In the genomic region with DNA sequence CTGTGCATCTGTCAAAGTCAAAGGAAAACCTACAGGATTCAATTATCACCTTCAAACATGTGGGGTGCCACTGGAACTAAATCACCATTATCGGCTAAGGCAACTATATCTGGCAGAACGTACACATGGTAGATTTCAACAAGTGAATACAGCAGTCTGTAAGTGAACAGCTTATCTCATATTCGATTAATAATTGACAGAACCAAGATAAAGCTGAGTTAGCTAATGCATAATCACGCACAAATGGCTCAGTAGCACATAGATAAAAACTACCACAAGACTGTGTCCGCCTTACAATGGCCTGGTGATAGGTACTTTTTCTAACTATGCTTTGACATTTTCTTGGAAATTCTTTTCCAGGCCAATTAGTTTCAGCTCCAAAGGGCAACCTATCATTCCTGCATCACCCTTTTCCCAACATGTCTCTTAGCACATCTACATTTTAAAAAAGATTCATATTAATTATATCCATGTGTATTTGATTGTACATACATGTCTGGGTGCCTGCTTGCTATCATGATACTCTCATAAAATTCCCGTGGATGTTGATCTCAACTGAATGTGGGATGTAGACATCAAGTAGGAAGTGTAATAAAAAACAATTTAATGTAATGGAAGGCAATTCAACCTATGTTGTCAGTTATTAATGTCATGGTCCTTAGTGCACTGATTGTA, we compare ENCODE assay signal across 25 mouse cellular contexts.
DNase-seq lines count a peak whose midpoint lies in the region; ATAC-seq and TF ChIP-seq lines count a peak whose summit lies in the region.
"Had no signal": no experiment of that assay in that cellular context is flagged by ENCODE, and none has a peak within 500 bp of the region (broad histone marks: within the 10 kb centered on the region; RNA-seq: fewer than 3 reads in every experiment).

No protein-coding gene starts in this region.

- no peak for TF ChIP-seq POLR2A in liver, adult 2 months (IDR thresholded peaks at IDR 0.05; ENCODE audit: extremely low read depth, insufficient read depth, low read length)

- no peaks in the 10 kb centered on the region for H3K79me2 ChIP-seq in liver, adult 2 months (ENCODE audit: control insufficient read depth, insufficient read depth, low read length)

- no peaks in the 10 kb centered on the region for H3K27me3 ChIP-seq in liver, adult 2 months (ENCODE audit: control insufficient read depth, insufficient read depth, low read length)
- no peaks in the 10 kb centered on the region for H3K27me3 ChIP-seq in liver, embryonic 12.5 days (replicated peaks)
- no peaks in the 10 kb centered on the region for H3K27me3 ChIP-seq in intestine, embryonic 14.5 days (replicated peaks; ENCODE audit: control insufficient read depth, insufficient read depth, low read length)
- no peaks in the 10 kb centered on the region for H3K27me3 ChIP-seq in intestine, embryonic 16.5 days (replicated peaks; ENCODE audit: control insufficient read depth, insufficient read depth, low read length)
- H3K27me3 ChIP-seq in stomach, embryonic 15.5 days (replicated peaks): no peaks in the 10 kb centered on the region
- no peaks in the 10 kb centered on the region for H3K27me3 ChIP-seq in forebrain, embryonic 15.5 days
- H3K27me3 ChIP-seq: CH12.LX; embryonic facial prominence, embryonic 12.5 days; embryonic facial prominence, embryonic 15.5 days; hindbrain, embryonic 13.5 days; Patski had no signal

- no peak overlapping the region for H3K27ac ChIP-seq in liver, adult 2 months (replicated peaks; ENCODE audit: insufficient read depth, low read depth, low read length)
- H3K27ac ChIP-seq in liver, embryonic 12.5 days: no peak overlapping the region
- no peak overlapping the region for H3K27ac ChIP-seq in intestine, embryonic 14.5 days (ENCODE audit: low read depth)
- H3K27ac ChIP-seq in intestine, embryonic 16.5 days (ENCODE audit: low read length): no peak overlapping the region
- H3K27ac ChIP-seq in stomach, embryonic 15.5 days: no peak overlapping the region
- H3K27ac ChIP-seq in forebrain, embryonic 15.5 days (replicated peaks): no peak overlapping the region
- H3K27ac ChIP-seq: embryonic facial prominence, embryonic 12.5 days; embryonic facial prominence, embryonic 15.5 days; heart, adult 2 months; hindbrain, embryonic 13.5 days; hindbrain, postnatal 0 days had no signal

- DNase-seq in liver, adult 2 months (ENCODE audit: extremely low read depth, low read depth, low spot score): peak; percentile 68
- no peak for DNase-seq in intestine, embryonic 14.5 days (ENCODE audit: low spot score)
- no peak for DNase-seq in kidney, postnatal 36 days
- DNase-seq in thymus, postnatal 10 days (ENCODE audit: low spot score in 2 of 2): no peak
- DNase-seq: adrenal gland, postnatal 10 days; adrenal gland, postnatal 36 days; B cell, adult 2 months; cerebellum, adult 2 months; cerebellum, adult 9-11 months; cerebellum, postnatal 25 days; gastrocnemius, postnatal 25 days; heart, adult 2 months had no signal

- H3K9me3 ChIP-seq in liver, embryonic 12.5 days (replicated peaks): no peaks in the 10 kb centered on the region
- no peaks in the 10 kb centered on the region for H3K9me3 ChIP-seq in intestine, embryonic 14.5 days (ENCODE audit: control insufficient read depth, low read length)
- no peaks in the 10 kb centered on the region for H3K9me3 ChIP-seq in intestine, embryonic 16.5 days (ENCODE audit: control insufficient read depth, low read length)
- no peaks in the 10 kb centered on the region for H3K9me3 ChIP-seq in stomach, embryonic 15.5 days
- no peaks in the 10 kb centered on the region for H3K9me3 ChIP-seq in forebrain, embryonic 15.5 days
- H3K9me3 ChIP-seq: embryonic facial prominence, embryonic 12.5 days; embryonic facial prominence, embryonic 15.5 days; G1E; hindbrain, embryonic 13.5 days had no signal

- no peak overlapping the region for H3K4me2 ChIP-seq in liver, embryonic 12.5 days
- no peak overlapping the region for H3K4me2 ChIP-seq in intestine, embryonic 14.5 days (ENCODE audit: low read length)
- no peak overlapping the region for H3K4me2 ChIP-seq in intestine, embryonic 16.5 days (ENCODE audit: low read depth, low read length)
- no peak overlapping the region for H3K4me2 ChIP-seq in stomach, embryonic 15.5 days
- H3K4me2 ChIP-seq in forebrain, embryonic 15.5 days (replicated peaks): no peak overlapping the region
- H3K4me2 ChIP-seq: embryonic facial prominence, embryonic 12.5 days; embryonic facial prominence, embryonic 15.5 days; heart, embryonic 11.5 days; hindbrain, embryonic 13.5 days had no signal

- no peak for ATAC-seq in liver, embryonic 12.5 days
- ATAC-seq in intestine, embryonic 14.5 days (replicated peaks; ENCODE audit: low FRiP score, low TSS enrichment, low read depth): peak; percentile 89; the same call in 1 of the 2 replicates
- ATAC-seq in intestine, embryonic 16.5 days: peak; percentile 99
- peak; percentile 93 for ATAC-seq in stomach, embryonic 15.5 days (ENCODE audit: insufficient read depth, low FRiP score, low read depth)
- ATAC-seq in forebrain, embryonic 15.5 days (replicated peaks): no peak
- ATAC-seq: forebrain, embryonic 14.5 days; hindbrain, postnatal 0 days; Patski had no signal

- H3K4me3 ChIP-seq in liver, adult 2 months (ENCODE audit: insufficient read depth, low read depth, low read length): no peak overlapping the region
- no peak overlapping the region for H3K4me3 ChIP-seq in liver, embryonic 12.5 days
- no peak overlapping the region for H3K4me3 ChIP-seq in intestine, embryonic 14.5 days (ENCODE audit: low read depth, low read length)
- H3K4me3 ChIP-seq in intestine, embryonic 16.5 days (ENCODE audit: low read length): no peak overlapping the region
- H3K4me3 ChIP-seq in stomach, embryonic 15.5 days (replicated peaks): no peak overlapping the region
- H3K4me3 ChIP-seq in forebrain, embryonic 15.5 days: no peak overlapping the region
- H3K4me3 ChIP-seq: embryonic facial prominence, embryonic 12.5 days; embryonic facial prominence, embryonic 15.5 days; heart, adult 2 months; hindbrain, embryonic 13.5 days had no signal

- no peak for TF ChIP-seq CTCF in liver, adult 2 months (IDR thresholded peaks at IDR 0.05; ENCODE audit: low read depth, low read length)

- H3K4me1 ChIP-seq in liver, adult 2 months (ENCODE audit: control insufficient read depth, insufficient read depth, low read length): peaks cover 7% of the 10 kb centered on the region; the same call in 1 of the 2 replicates
- no peaks in the 10 kb centered on the region for H3K4me1 ChIP-seq in liver, embryonic 12.5 days
- no peaks in the 10 kb centered on the region for H3K4me1 ChIP-seq in intestine, embryonic 14.5 days (replicated peaks; ENCODE audit: control insufficient read depth, insufficient read depth, low read length)
- no peaks in the 10 kb centered on the region; the same call in 1 of the 2 replicates for H3K4me1 ChIP-seq in intestine, embryonic 16.5 days (ENCODE audit: control insufficient read depth, insufficient read depth, low read length)
- no peaks in the 10 kb centered on the region for H3K4me1 ChIP-seq in stomach, embryonic 15.5 days
- no peaks in the 10 kb centered on the region for H3K4me1 ChIP-seq in forebrain, embryonic 15.5 days
- H3K4me1 ChIP-seq: embryonic facial prominence, embryonic 12.5 days; embryonic facial prominence, embryonic 15.5 days; hindbrain, embryonic 13.5 days had no signal

- no peaks in the 10 kb centered on the region for H3K36me3 ChIP-seq in liver, adult 2 months (ENCODE audit: control insufficient read depth, insufficient read depth, low read length)
- H3K36me3 ChIP-seq in liver, embryonic 12.5 days: no peaks in the 10 kb centered on the region
- no peaks in the 10 kb centered on the region for H3K36me3 ChIP-seq in intestine, embryonic 14.5 days (ENCODE audit: control insufficient read depth, insufficient read depth, low read length)
- no peaks in the 10 kb centered on the region for H3K36me3 ChIP-seq in intestine, embryonic 16.5 days (ENCODE audit: control insufficient read depth, insufficient read depth, low read length)
- H3K36me3 ChIP-seq in stomach, embryonic 15.5 days: no peaks in the 10 kb centered on the region
- no peaks in the 10 kb centered on the region for H3K36me3 ChIP-seq in forebrain, embryonic 15.5 days
- H3K36me3 ChIP-seq: embryonic facial prominence, embryonic 12.5 days; embryonic facial prominence, embryonic 15.5 days; G1E; hindbrain, embryonic 13.5 days had no signal

- WGBS in liver, adult 2 months: 35% methylated on average over 6 of the region's 6 CpGs
- 56% methylated on average over 6 of the region's 6 CpGs for WGBS in liver, embryonic 12.5 days (ENCODE audit: insufficient replicate concordance)
- 69% methylated on average over 6 of the region's 6 CpGs for WGBS in intestine, embryonic 14.5 days
- 56% methylated on average over 6 of the region's 6 CpGs for WGBS in intestine, embryonic 16.5 days
- 65% methylated on average over 6 of the region's 6 CpGs for WGBS in stomach, embryonic 15.5 days
- WGBS in forebrain, embryonic 15.5 days: 92% methylated on average over 6 of the region's 6 CpGs

- H3K9ac ChIP-seq in liver, adult 2 months (ENCODE audit: low read depth, low read length): no peak overlapping the region
- H3K9ac ChIP-seq in liver, embryonic 12.5 days: no peak overlapping the region
- H3K9ac ChIP-seq in intestine, embryonic 14.5 days (ENCODE audit: low read length): no peak overlapping the region
- no peak overlapping the region for H3K9ac ChIP-seq in intestine, embryonic 16.5 days (ENCODE audit: low read depth, low read length)
- no peak overlapping the region for H3K9ac ChIP-seq in stomach, embryonic 15.5 days
- no peak overlapping the region for H3K9ac ChIP-seq in forebrain, embryonic 15.5 days (replicated peaks)
- H3K9ac ChIP-seq: embryonic facial prominence, embryonic 12.5 days; embryonic facial prominence, embryonic 15.5 days; hindbrain, embryonic 13.5 days had no signal

Comparison
In these comparisons a context has a peak if more than half of its experiments do, and no peak if none do; other contexts are left out.
1. ATAC-seq: peak in intestine, embryonic 14.5 days (single experiment), intestine, embryonic 16.5 days (single experiment) and stomach, embryonic 15.5 days (single experiment); none in liver, embryonic 12.5 days (single experiment) and forebrain, embryonic 15.5 days (single experiment).